Mouse (Mus musculus) liver, adult 2 months (tissue): ENCODE results near the gene Cops7a. TPM values are rescaled to one million over a fixed set of nuclear protein-coding genes. Genes with fewer than 3 reads are reported as not detected.

Source experiments
- DNase-seq: peaks from one replicate; pipeline ENCODE4 v3.0.0-alpha.2; 2011; ENCODE audit warnings: low read depth, low spot score; ENCODE audit errors: extremely low read depth
- H3K27ac ChIP-seq: fragments of 200-500 bp; replicated peaks from 2 replicates; pipeline ENCODE4 v1.5.1; 2012; ENCODE audit warnings: low read depth, mild to moderate bottlenecking, control low read depth, inconsistent platforms, low read length; ENCODE audit not compliant: insufficient read depth
- H3K27me3 ChIP-seq: fragments of 200-500 bp; 2 replicates; pipeline ENCODE4 v1.6.1; 2012; ENCODE audit warnings: mild to moderate bottlenecking, moderate library complexity, low read length, inconsistent platforms; ENCODE audit not compliant: control insufficient read depth, insufficient read depth
- H3K36me3 ChIP-seq: fragments of 200-500 bp; 2 replicates; pipeline ENCODE4 v1.6.1; 2012; ENCODE audit warnings: low read length, inconsistent platforms; ENCODE audit not compliant: control insufficient read depth, insufficient read depth
- H3K4me1 ChIP-seq: fragments of 200-500 bp; 2 replicates; pipeline ENCODE4 v1.6.1; 2011; ENCODE audit warnings: low read length; ENCODE audit not compliant: control insufficient read depth, insufficient read depth
- H3K4me3 ChIP-seq: fragments of 200-500 bp; 2 replicates; pipeline ENCODE4 v1.5.1; 2011; ENCODE audit warnings: low read depth, mild to moderate bottlenecking, control low read depth, low read length, moderate library complexity; ENCODE audit not compliant: insufficient read depth
- H3K79me2 ChIP-seq: fragments of 200-500 bp; 2 replicates; pipeline ENCODE4 v1.6.1; 2012; ENCODE audit warnings: inconsistent platforms, mild to moderate bottlenecking, low read length, moderate library complexity; ENCODE audit not compliant: control insufficient read depth, insufficient read depth
- H3K9ac ChIP-seq: fragments of 200-500 bp; 2 replicates; pipeline ENCODE4 v1.6.1; 2012; ENCODE audit warnings: low read depth, mild to moderate bottlenecking, control low read depth, inconsistent platforms, low read length
- CTCF ChIP-seq: fragments of 200-500 bp; IDR thresholded peaks from 2 replicates; pipeline ENCODE4 v1.5.1; 2011; ENCODE audit warnings: low read depth, low read length, control low read depth
- POLR2A ChIP-seq: fragments of 200-500 bp; IDR thresholded peaks from 2 replicates; pipeline ENCODE4 v1.6.1; 2011; ENCODE audit warnings: low read length, control low read depth; ENCODE audit not compliant: insufficient read depth; ENCODE audit errors: extremely low read depth
- WGBS: fragments of 180-500 bp; shearing (Covaris S2); methylation state at CpG from one replicate; pipeline ENCODE4 v1.1.7; 2018; 5-methylcytosine and 5-hydroxymethylcytosine counted together
- polyA plus RNA-seq: library from polyadenylated mRNA; depleted of rRNA; stranded (reverse); fragments of >200 nt; gene quantifications from 2 replicates; pipeline ENCODE4 v1.2.3, GENCODE M21; 2012
- total RNA-seq: library from RNA; depleted of rRNA; stranded (reverse); fragments of >200 nt; gene quantifications from 2 replicates; pipeline ENCODE4 v1.2.3, GENCODE M21; 2014

Gene Cops7a
- total and polyA plus RNA-seq, 2 experiments: 35.8 to 170 TPM

DNA sequence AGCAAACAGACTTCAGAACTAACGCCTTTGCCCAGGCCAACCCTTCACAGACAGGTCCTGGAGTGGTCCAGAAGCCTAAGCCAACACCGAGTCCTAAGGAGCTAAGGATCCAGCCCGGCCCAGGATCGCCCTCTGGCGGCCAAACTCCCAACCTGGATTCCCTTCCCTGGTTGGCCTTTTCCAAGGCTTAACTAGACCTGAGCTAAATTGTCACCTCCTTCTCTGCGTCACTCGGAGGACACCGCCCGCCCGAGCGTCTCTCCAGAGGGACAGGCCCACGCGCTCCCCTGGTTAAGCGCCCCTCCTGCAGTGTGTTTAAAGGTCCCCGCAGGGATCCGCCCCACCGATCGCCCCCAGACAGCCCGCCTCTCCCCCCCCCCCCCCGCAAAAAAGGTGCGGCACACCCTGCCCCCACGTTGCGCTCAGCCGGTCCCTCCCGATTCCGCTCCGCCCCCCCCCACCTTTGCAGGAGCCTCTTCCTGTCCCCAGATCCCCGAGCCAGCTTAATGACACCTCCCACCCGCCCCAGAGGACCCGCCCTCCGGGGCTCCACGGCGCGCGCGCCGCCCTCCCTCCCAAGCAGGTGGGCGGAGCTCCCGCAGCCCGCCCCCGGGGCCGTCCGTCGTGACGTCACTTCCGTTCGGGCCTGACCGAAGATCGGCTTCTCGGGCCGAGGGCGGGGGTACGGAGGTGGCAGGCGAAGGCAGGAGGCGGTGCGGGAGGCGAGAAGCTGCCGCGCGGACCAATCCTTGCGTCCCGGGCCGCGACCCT, 34.4 kb downstream of the Cops7a start, which contains the start of gene Mlf2:
Gene Mlf2, plus strand, starts transcription at position 633 of the 771 bp plus-strand sequence.
- peak; percentile 92 for TF ChIP-seq POLR2A
- peak; percentile 98 for TF ChIP-seq CTCF
- DNase-seq: peak; percentile 96
- H3K36me3 ChIP-seq: peaks cover 14% of the 10 kb centered on the region
- H3K79me2 ChIP-seq: peaks cover 11% of the 10 kb centered on the region; the same call in 1 of the 2 replicates
- no peaks in the 10 kb centered on the region for H3K27me3 ChIP-seq
- peak within 1 kb of the TSS; percentile 99 for H3K9ac ChIP-seq
- 1% methylated on average over 55 of the region's 64 CpGs for WGBS
- peak within 1 kb of the TSS; percentile 98 for H3K4me3 ChIP-seq
- peaks cover 20% of the 10 kb centered on the region; the same call in 1 of the 2 replicates for H3K4me1 ChIP-seq
- H3K27ac ChIP-seq: peak within 1 kb of the TSS; percentile 99

DNA sequence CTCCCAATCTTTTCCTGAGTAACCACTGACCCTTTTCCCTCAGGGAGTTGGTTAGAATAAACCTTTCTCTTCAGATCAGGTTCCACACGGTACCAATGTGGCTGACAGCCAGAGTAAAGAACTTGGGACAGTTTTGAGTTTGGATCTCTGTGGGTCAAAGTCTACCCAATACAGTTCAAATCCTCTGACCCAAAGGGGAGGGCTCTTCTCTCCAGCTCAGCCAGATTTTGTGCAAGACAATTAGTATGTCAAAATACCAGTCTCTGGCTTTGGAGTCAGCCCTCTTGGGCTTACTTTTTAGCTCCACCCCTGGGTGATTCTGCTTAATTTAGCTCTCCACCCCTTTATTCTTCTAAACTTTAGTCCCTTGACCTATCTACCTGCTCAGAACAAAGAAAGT, 35.1 kb downstream of the Cops7a start:
- no peak for TF ChIP-seq POLR2A
- TF ChIP-seq CTCF: no peak
- H3K27ac ChIP-seq: peak overlapping the region; percentile 99
- WGBS: 30% methylated on average over 1 of the region's 1 CpGs
- peak overlapping the region; percentile 75 for H3K9ac ChIP-seq
- peak overlapping the region; percentile 41 for H3K4me3 ChIP-seq
- H3K27me3 ChIP-seq: no peaks in the 10 kb centered on the region
- H3K79me2 ChIP-seq: peaks cover 11% of the 10 kb centered on the region; the same call in 1 of the 2 replicates
- peak; percentile 100 for DNase-seq
- peaks cover 22% of the 10 kb centered on the region; the same call in 1 of the 2 replicates for H3K4me1 ChIP-seq
- H3K36me3 ChIP-seq: peaks cover 10% of the 10 kb centered on the region

DNA sequence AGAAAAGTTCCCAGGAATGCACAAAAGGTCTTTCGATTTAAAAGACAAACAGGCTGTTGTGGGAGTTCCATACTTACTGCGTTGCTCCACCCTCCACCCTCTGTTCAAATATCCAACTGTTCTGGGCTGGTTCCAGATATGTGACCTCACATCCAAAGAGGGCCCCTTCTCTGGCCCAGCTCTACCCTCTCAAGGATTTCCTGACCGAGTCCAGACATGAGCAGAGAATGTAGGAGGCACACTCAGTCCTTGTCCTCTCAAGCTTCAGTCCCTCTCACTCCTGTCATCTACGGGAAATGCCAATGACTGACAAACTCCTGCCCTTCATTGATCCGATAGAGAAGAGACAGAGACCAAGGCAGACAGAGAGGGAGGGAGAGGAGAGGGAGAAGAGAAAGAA, 39.4 kb downstream of the Cops7a start:
- TF ChIP-seq POLR2A (no peak), CTCF (no peak)
- H3K79me2 ChIP-seq: no peaks in the 10 kb centered on the region
- WGBS: 10% methylated on average over 5 of the region's 5 CpGs
- no peaks in the 10 kb centered on the region for H3K36me3 ChIP-seq
- H3K4me1 ChIP-seq: peaks cover 17% of the 10 kb centered on the region; the same call in 1 of the 2 replicates
- peak; percentile 77 for DNase-seq
- H3K27ac ChIP-seq: peak overlapping the region; percentile 98
- H3K9ac ChIP-seq: peak overlapping the region; percentile 76
- H3K27me3 ChIP-seq: no peaks in the 10 kb centered on the region
- H3K4me3 ChIP-seq: peak overlapping the region; percentile 51

DNA sequence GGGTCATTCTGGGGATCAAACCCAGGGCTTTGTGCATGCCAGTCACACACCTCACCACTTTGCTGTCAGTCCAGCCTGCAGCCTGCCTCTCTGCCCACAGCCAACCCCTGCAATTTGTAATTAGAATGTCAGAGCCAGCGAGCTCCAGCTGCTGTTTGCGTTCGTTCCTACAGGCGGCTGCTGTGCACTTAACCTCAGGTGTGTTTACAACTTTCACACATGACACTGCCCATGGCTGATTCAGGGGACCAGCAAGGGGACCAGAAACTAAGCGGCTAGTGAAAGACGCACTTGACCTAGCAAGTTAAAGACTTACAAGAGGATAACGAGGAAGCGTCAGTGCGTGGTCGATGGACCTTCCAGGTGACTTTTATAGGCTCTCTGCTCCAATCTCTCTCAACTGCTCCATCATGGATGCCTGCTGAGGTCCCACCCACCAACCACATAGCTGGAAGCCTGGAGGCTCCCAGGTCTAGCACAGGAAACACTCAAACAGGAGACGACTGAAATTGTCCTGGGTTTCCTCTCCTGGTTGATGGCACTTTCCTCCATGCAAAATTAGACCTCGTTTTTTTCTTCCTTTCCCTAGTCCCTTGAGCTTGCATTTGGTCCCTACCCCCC, 40.1 kb downstream of the Cops7a start:
- H3K36me3 ChIP-seq: no peaks in the 10 kb centered on the region
- H3K79me2 ChIP-seq: no peaks in the 10 kb centered on the region
- H3K27me3 ChIP-seq: no peaks in the 10 kb centered on the region
- peaks cover 20% of the 10 kb centered on the region; the same call in 1 of the 2 replicates for H3K4me1 ChIP-seq
- 18% methylated on average over 12 of the region's 12 CpGs for WGBS
- H3K9ac ChIP-seq: peak overlapping the region; percentile 76
- H3K4me3 ChIP-seq: peak overlapping the region; percentile 51
- TF ChIP-seq POLR2A (no peak), CTCF (peak; percentile 54)
- DNase-seq: peak; percentile 67
- H3K27ac ChIP-seq: peak overlapping the region; percentile 98

DNA sequence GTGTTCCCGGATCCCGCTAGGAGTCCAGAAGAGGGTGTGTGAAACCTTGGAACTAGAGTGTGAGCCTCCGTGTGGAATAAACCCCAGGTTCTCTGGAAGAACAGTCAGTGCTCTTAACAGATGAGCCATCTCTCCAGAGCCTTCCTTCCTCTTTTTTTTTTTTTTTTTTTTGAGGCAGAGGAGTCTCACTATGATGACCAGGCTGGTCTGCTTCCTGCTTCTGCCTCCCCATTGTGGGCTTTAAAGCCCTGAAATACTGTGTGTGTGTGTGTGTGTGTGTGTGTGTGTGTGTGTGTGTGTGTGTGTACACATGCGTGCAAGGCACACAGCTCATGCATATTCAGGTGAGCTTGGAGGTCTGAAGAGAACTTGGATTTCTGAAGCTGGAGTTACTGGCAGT, 43.8 kb downstream of the Cops7a start:
- Histone ChIP-seq H3K4me1 (peaks cover 17% of the 10 kb centered on the region; the same call in 1 of the 2 replicates), H3K27ac (no peak overlapping the region; the same call in 1 of the 2 replicates), H3K27me3 (no peaks in the 10 kb centered on the region), H3K79me2 (peaks cover 2% of the 10 kb centered on the region; the same call in 1 of the 2 replicates), H3K4me3 (no peak overlapping the region), H3K9ac (no peak overlapping the region), H3K36me3 (no peaks in the 10 kb centered on the region)
- DNase-seq: no peak
- TF ChIP-seq POLR2A: no peak
- TF ChIP-seq CTCF: no peak
- WGBS: 69% methylated on average over 4 of the region's 4 CpGs
